Mouse (Mus musculus) heart, embryonic 16.5 days (tissue): Measurements from ENCODE around the gene Pknox2. TPM values are rescaled to one million over a fixed set of nuclear protein-coding genes. Genes with fewer than 3 reads are reported as not detected.

Experiments
- ATAC-seq: fragments of 200-750 bp; cut with Nextera tagmentation; replicated peaks from 2 replicates; pipeline ENCODE4 v1.8.0; 2017; ENCODE audit warnings: moderate number of reproducible peaks; ENCODE audit not compliant: insufficient read depth, low FRiP score; ENCODE audit errors: extremely low read depth
- H3K27ac ChIP-seq: fragments of 300-500 bp; sonication (generic); 2 replicates; pipeline ENCODE4 v1.5.1; 2014; ENCODE audit warnings: mild to moderate bottlenecking, low read length, control low read depth, moderate library complexity
- H3K27me3 ChIP-seq: fragments of 300-500 bp; sonication (generic); 2 replicates; pipeline ENCODE4 v1.6.1; 2014; ENCODE audit warnings: low read length, mixed read lengths; ENCODE audit not compliant: control insufficient read depth, insufficient read depth
- H3K36me3 ChIP-seq: fragments of 300-500 bp; sonication (generic); 2 replicates; pipeline ENCODE4 v1.6.1; 2014; ENCODE audit not compliant: control insufficient read depth, insufficient read depth
- H3K4me1 ChIP-seq: fragments of 300-500 bp; sonication (generic); 2 replicates; pipeline ENCODE4 v1.6.1; 2014; ENCODE audit warnings: low read length, mixed read lengths; ENCODE audit not compliant: control insufficient read depth, insufficient read depth
- H3K4me2 ChIP-seq: fragments of 300-500 bp; sonication (generic); 2 replicates; pipeline ENCODE4 v1.6.1; 2014; ENCODE audit warnings: low read depth, mild to moderate bottlenecking, control low read depth, low read length
- H3K4me3 ChIP-seq: fragments of 300-500 bp; sonication (generic); 2 replicates; pipeline ENCODE4 v1.5.1; 2014; ENCODE audit warnings: mild to moderate bottlenecking, control low read depth, low read length
- H3K9ac ChIP-seq: fragments of 300-500 bp; sonication (generic); 2 replicates; pipeline ENCODE4 v1.6.1; 2014; ENCODE audit warnings: low read length, control low read depth
- H3K9me3 ChIP-seq: fragments of 300-500 bp; sonication (generic); replicated peaks from 2 replicates; pipeline ENCODE4 v1.6.1; 2016; ENCODE audit warnings: low read length; ENCODE audit not compliant: control insufficient read depth
- WGBS: fragments of 180-500 bp; shearing (Covaris S2); extraction: QIAGEN DNeasy Blood & Tissue Kit; methylation state at CpG from one replicate; pipeline ENCODE4 v1.1.7; 2014; 5-methylcytosine and 5-hydroxymethylcytosine counted together
- polyA plus RNA-seq: library from polyadenylated mRNA; unstranded; fragments of >200 nt; fragmentation: Nextera tagmentation; extraction: Ambion mirVana; gene quantifications from 2 replicates; pipeline ENCODE4 v1.2.1, GENCODE M21; 2015

Gene Pknox2
- polyA plus RNA-seq, 1 experiment from 2014 or later: 3.9 TPM

DNA sequence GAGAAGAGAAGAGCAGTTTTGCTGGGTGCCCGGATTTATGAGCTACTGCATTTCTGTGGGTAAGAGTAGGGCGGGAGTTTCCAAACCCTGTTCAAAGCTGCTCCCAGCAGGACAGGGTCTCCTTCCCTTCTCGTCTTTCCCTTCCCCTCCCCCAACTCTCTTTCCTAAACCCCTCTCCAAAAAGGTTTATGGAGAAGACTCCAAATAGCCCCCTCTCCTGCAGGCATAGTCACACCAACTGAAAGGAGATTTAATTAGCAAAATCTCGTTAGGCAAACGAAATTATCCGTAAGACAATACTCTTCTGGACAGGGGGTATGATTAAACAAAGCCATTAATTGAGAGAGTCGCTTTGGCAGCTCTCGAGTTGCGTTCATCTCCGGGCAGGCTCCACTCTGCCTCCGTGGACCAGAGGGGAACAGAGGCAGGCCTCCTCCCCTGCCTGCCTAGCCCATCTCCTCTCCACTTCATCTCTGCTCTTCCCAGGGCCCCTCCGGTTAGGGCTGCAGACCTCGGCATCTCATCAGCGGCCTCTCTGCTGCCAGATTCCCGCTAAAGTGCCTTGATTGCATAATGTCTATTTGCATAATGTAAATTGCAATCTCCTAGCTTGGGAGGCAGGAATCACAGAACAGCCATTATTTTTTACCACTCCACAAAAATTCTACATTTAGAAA is 70.7 kb downstream of the Pknox2 start:
- H3K4me1 ChIP-seq: no peaks in the 10 kb centered on the region
- no peaks in the 10 kb centered on the region; the same call in 1 of the 2 replicates for H3K27me3 ChIP-seq
- H3K9ac ChIP-seq: no peak overlapping the region
- 30% methylated on average over 15 of the region's 15 CpGs for WGBS
- no peak overlapping the region for H3K4me3 ChIP-seq
- no peaks in the 10 kb centered on the region for H3K9me3 ChIP-seq
- no peak for ATAC-seq
- H3K4me2 ChIP-seq: no peak overlapping the region
- H3K36me3 ChIP-seq: no peaks in the 10 kb centered on the region
- no peak overlapping the region for H3K27ac ChIP-seq

DNA sequence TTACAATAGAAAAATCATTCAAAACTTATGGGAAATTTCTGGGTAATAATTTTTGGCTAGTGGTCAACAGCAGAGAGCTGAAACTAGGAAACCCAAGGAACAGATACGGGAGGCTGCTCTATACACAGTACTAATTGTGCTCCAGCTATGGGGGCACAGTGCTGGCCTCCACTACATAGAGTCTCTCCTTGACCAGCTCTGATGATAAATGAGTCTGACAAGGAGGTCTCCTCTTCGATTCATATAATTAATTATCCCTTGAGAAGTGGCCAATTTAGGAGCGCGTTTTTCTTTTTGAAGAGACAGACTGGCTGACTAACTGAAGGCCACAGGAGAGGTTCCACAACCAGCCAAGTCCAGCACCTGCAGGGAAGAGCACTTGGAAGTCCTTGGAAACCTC is 71.3 kb downstream of the Pknox2 start:
- no peak overlapping the region for H3K4me2 ChIP-seq
- no peaks in the 10 kb centered on the region for H3K9me3 ChIP-seq
- WGBS: 74% methylated on average over 4 of the region's 4 CpGs
- no peak overlapping the region for H3K4me3 ChIP-seq
- no peaks in the 10 kb centered on the region for H3K4me1 ChIP-seq
- no peak for ATAC-seq
- no peaks in the 10 kb centered on the region for H3K36me3 ChIP-seq
- no peaks in the 10 kb centered on the region; the same call in 1 of the 2 replicates for H3K27me3 ChIP-seq
- no peak overlapping the region for H3K9ac ChIP-seq
- no peak overlapping the region for H3K27ac ChIP-seq

DNA sequence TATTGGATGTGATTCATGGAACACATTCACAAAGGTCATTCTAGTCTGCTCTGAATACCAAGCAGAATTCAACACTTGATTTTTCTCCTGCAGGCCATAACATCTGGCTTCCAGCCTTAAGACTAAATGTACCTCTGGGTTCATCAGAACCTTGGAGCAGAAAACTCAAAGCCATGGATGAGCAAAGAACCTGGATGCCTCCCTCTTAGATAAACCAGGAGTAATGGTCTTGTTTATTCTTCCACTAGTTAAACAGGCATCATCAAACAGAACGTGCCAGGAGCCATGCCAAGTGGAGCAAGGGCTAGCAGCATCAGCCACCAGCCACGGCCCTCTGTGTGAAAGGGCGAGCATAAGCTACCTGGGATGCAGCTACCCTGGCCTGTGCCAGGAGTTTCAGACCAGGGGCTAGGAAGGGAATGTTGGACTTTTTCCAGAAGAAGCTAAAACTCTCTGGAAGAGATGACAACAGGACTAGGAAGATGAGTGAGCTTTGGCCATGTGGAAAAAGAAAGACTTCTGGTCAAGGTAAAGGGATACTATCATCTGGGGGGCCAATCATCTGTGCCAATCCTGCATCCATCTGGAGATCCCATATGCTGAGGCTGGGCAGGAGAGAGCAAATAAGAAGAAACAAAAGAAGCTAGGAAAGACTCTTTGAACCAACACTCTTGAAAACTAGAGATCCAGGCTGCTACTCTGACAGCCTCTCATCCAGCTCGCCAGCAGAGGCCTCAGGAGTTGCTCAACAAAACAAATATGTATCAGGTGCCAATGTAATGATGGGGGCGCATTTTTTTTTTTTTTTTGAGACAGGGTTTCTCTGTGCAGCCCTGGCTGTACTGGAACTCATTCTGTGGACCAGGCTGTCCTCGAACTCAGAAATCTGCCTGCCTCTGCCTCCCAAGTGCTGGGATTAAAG is 77.6 kb downstream of the Pknox2 start:
- 80% methylated on average over 6 of the region's 6 CpGs for WGBS
- no peaks in the 10 kb centered on the region for H3K36me3 ChIP-seq
- no peak for ATAC-seq

DNA sequence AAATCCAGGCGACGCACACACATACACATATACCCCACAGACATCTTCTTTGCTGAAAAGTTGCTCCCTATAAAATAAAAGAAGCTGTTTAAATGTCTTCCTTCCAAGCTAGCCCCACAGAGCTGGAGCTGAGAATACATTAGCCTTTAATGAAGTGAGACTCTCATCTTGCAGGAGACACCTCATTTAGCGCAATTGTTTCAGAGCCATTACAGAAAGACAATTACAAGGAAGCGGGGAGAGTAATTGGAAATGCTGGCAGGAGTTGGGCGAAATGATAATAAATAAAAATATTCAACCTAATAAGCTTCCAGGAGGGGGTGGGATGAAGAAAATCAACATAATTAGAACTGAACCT is 79.8 kb downstream of the Pknox2 start:
- Histone ChIP-seq H3K27me3 (no peaks in the 10 kb centered on the region), H3K4me2 (no peak overlapping the region), H3K4me1 (no peaks in the 10 kb centered on the region), H3K27ac (no peak overlapping the region), H3K36me3 (no peaks in the 10 kb centered on the region), H3K4me3 (no peak overlapping the region), H3K9me3 (no peaks in the 10 kb centered on the region), H3K9ac (no peak overlapping the region)
- 76% methylated on average over 5 of the region's 5 CpGs for WGBS
- ATAC-seq: no peak

More for the DNA sequence above, 77.6 kb downstream of the Pknox2 start:
- H3K9me3 ChIP-seq: no peaks in the 10 kb centered on the region
- H3K4me3 ChIP-seq: no peak overlapping the region
- no peak overlapping the region for H3K27ac ChIP-seq
- H3K27me3 ChIP-seq: no peaks in the 10 kb centered on the region; the same call in 1 of the 2 replicates
- no peak overlapping the region for H3K4me2 ChIP-seq
- no peaks in the 10 kb centered on the region for H3K4me1 ChIP-seq
- H3K9ac ChIP-seq: no peak overlapping the region

DNA sequence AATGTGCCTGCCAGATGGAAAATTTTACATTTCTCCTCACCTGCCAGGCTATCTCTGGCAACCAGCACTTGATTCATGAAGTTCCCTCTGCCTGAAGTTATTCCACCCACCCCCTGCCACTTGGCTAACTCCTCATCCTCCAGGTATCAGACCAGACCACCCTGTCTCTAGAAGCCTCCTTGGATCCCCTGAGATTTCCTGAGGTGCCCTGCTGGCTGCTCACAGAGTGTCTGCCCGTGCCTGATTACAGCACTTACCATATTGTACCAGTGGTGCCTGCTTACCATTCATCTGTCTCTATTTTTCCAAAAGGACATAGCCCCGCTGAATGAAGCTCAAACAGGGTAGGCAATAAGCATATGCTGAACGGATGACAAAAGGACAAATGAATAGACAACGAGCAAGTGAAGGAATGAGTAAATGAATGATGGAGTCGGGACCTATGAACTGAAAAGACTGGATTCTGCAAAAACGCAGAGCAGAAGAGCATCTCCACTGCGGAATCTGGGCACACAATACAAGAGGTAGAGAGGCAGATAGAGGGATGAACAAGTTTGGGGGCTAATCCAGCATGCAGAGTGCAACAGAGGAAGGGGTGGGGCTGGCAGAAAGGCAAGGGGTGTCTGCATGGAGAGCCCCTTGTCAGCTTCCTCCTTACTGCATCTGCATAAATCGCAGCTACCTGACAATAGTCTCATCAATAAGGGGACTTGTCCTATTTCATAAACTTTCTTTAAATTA is 80.3 kb downstream of the Pknox2 start:
- no peaks in the 10 kb centered on the region for H3K27me3 ChIP-seq
- no peak overlapping the region for H3K4me3 ChIP-seq
- ATAC-seq: no peak
- H3K4me1 ChIP-seq: no peaks in the 10 kb centered on the region
- H3K9me3 ChIP-seq: no peaks in the 10 kb centered on the region
- WGBS: 79% methylated on average over 8 of the region's 8 CpGs
- no peak overlapping the region for H3K27ac ChIP-seq
- no peak overlapping the region for H3K9ac ChIP-seq
- H3K36me3 ChIP-seq: no peaks in the 10 kb centered on the region
- H3K4me2 ChIP-seq: no peak overlapping the region

DNA sequence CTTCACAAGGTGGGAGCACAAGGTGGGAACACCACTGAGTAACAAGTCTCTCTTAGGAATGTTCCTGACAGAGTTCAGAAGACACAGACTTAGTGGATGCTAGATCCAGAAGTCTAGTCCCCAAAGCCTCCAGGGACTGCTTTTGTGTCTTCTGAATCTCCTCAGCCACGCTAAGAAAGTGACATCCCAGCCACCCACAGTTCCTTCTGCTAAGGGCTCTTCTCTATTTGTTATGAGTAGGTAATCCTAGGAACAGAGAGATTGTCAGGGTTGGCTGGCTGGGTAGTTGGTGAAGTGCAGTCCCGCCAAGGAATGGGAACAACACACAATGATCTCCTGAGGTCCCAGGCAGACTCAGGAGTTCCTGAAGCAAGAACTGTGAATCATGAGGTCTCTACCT is 85.6 kb downstream of the Pknox2 start:
- no peaks in the 10 kb centered on the region for H3K9me3 ChIP-seq
- H3K9ac ChIP-seq: no peak overlapping the region
- 52% methylated on average over 2 of the region's 2 CpGs for WGBS
- no peak overlapping the region for H3K27ac ChIP-seq
- no peaks in the 10 kb centered on the region for H3K4me1 ChIP-seq
- H3K36me3 ChIP-seq: no peaks in the 10 kb centered on the region
- H3K4me3 ChIP-seq: no peak overlapping the region
- no peak for ATAC-seq
- no peak overlapping the region for H3K4me2 ChIP-seq
- no peaks in the 10 kb centered on the region for H3K27me3 ChIP-seq

DNA sequence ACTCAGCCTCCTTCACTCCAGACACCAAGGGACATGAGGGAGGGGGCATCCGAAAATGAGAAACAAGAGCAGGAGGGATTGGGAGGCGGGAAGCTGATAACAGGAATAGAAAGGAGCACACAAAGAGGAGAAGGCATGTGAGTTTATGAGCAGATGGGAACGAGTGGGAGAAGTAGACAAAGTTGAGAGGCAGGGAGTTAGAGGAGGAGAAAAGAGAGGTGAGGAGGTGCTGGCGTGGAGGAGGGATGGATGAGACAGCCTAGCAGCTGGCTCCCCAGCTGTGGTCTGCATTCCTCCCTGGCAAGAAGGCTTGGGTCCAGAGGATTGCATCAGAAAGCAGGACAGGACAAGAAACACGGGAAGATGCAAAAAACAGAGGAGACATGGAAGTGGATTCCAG is 92.5 kb downstream of the Pknox2 start:
- Histone ChIP-seq H3K4me3 (no peak overlapping the region), H3K9ac (no peak overlapping the region), H3K27me3 (no peaks in the 10 kb centered on the region), H3K36me3 (no peaks in the 10 kb centered on the region), H3K27ac (peak overlapping the region; percentile 20; the same call in 1 of the 2 replicates), H3K4me1 (peaks cover 13% of the 10 kb centered on the region), H3K9me3 (no peaks in the 10 kb centered on the region), H3K4me2 (no peak overlapping the region)
- 33% methylated on average over 5 of the region's 5 CpGs for WGBS
- ATAC-seq: no peak

DNA sequence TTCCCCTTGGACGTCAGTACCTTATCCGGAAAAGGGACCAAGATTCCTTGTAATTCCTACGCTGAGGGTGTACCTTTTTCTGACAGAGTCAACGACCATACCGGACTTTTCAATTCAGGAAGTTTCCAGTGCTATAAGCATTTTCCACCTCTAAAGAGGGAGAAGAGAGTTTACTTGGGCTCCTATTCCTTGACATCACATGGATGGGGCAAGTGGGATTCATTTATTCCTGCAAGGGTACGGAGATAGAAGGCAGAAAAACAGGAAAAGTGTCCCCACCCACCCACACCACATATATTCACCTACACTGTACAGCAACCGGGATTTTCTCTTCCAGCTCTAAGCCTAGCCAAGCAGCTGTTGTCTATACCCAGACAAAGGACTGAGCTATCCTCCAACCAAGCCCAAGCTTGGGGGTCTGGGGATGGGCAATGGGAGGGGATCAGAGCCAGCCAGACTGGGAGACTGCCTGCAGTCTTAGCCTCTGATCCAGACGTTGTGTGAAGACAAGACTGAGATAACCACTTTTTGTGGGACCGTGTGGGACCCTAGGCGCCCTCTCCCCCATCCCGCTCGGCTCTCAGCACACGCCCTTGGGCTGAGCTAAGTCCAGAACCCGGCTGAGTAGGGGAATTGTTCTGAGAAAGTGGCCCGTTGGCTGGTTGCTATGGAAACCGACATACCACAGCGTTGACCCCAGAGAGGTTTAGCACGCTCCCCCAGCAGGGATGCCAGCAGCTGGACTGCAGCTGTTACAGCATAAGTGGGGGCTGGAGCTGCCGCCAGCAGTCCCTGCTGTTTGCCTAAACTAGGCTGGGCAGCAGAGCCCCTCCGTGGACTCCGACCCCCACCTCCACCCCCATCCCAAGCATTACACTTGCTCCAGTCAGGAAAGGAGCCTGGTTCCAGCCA is 93.3 kb downstream of the Pknox2 start:
- H3K9me3 ChIP-seq: no peaks in the 10 kb centered on the region
- WGBS: 20% methylated on average over 21 of the region's 21 CpGs
- no peaks in the 10 kb centered on the region for H3K27me3 ChIP-seq
- H3K4me1 ChIP-seq: peaks cover 13% of the 10 kb centered on the region
- H3K27ac ChIP-seq: peak overlapping the region; percentile 37
- no peak overlapping the region for H3K9ac ChIP-seq
- peak overlapping the region; percentile 33 for H3K4me2 ChIP-seq
- no peaks in the 10 kb centered on the region for H3K36me3 ChIP-seq
- peak; percentile 70 for ATAC-seq
- no peak overlapping the region for H3K4me3 ChIP-seq
